Mouse (Mus musculus) layer of hippocampus, adult 11-12 months (tissue): ENCODE measurements at regions not wholly inside any gene's neighbourhood (a gene's known extent, or its start where the extent isn't known, plus 50 kb on each side); places are given as distances from the start of the nearest gene placed in this dataset.

ENCODE experiments used
- DNase-seq: peaks from one replicate; pipeline ENCODE4 v3.0.0; 2022; ENCODE audit warnings: low spot score

GRCm38 (mm10) chr9:120861788-120862345, 67.1 kb upstream of the Ctnnb1 start:
- DNase-seq: no peak

GRCm38 (mm10) chr9:120864410-120864809, 64.6 kb upstream of the Ctnnb1 start:
- no peak for DNase-seq

- DNase-seq: no peak
Measured at GRCm38 (mm10) chr9:120866251-120866650, 62.8 kb upstream of the Ctnnb1 start.

- DNase-seq: peak; percentile 65
Measured at GRCm38 (mm10) chr9:120866709-120867108, 62.3 kb upstream of the Ctnnb1 start.

GRCm38 (mm10) chr9:120867861-120868260, 61.2 kb upstream of the Ctnnb1 start:
- DNase-seq: no peak

- no peak for DNase-seq
Measured at GRCm38 (mm10) chr9:120868330-120868729, 60.7 kb upstream of the Ctnnb1 start.

GRCm38 (mm10) chr9:120869432-120870081, 59.5 kb upstream of the Ctnnb1 start:
- peak; percentile 60 for DNase-seq

- DNase-seq: no peak
Measured at GRCm38 (mm10) chr9:120873293-120873692, 55.7 kb upstream of the Ctnnb1 start.

- no peak for DNase-seq
Measured at GRCm38 (mm10) chr9:120874416-120874976, 54.5 kb upstream of the Ctnnb1 start.

GRCm38 (mm10) chr9:120877101-120877500, 51.9 kb upstream of the Ctnnb1 start:
- no peak for DNase-seq
